Mouse (Mus musculus) embryonic facial prominence, embryonic 10.5 days (tissue): Measurements from ENCODE around the gene Olfr1183. TPM values are rescaled to one million over a fixed set of nuclear protein-coding genes. Genes with fewer than 3 reads are reported as not detected.
"Not testable (repeated sequence)": the region's sequence is repeated elsewhere in the genome, so short reads cannot be mapped to it uniquely, and the experiment has no call there.

Experiments used
- DNase-seq: peaks from one replicate; pipeline ENCODE4 v3.0.0-alpha.2; 2017; ENCODE audit warnings: low spot score
- H3K27ac ChIP-seq: fragments of 300-500 bp; sonication (generic); replicated peaks from 2 replicates; pipeline ENCODE4 v1.5.1; 2016; ENCODE audit warnings: mild to moderate bottlenecking
- H3K27me3 ChIP-seq: fragments of 300-500 bp; sonication (generic); replicated peaks from 2 replicates; pipeline ENCODE4 v1.6.1; 2016; ENCODE audit warnings: low read depth, mild to moderate bottlenecking; ENCODE audit not compliant: poor library complexity, severe bottlenecking
- H3K36me3 ChIP-seq: fragments of 300-500 bp; sonication (generic); replicated peaks from 2 replicates; pipeline ENCODE4 v1.6.1; 2016; ENCODE audit warnings: mild to moderate bottlenecking, moderate library complexity
- H3K4me1 ChIP-seq: fragments of 300-500 bp; sonication (generic); 2 replicates; pipeline ENCODE4 v1.6.1; 2016
- H3K4me3 ChIP-seq: fragments of 300-500 bp; sonication (generic); 2 replicates; pipeline ENCODE4 v1.5.1; 2016; ENCODE audit warnings: mild to moderate bottlenecking, moderate library complexity
- H3K9me3 ChIP-seq: fragments of 300-500 bp; sonication (generic); 2 replicates; pipeline ENCODE4 v1.6.1; 2016; ENCODE audit warnings: mild to moderate bottlenecking
- WGBS: fragments of 180-500 bp; shearing (Covaris S2); methylation state at CpG from one replicate; pipeline ENCODE4 v1.1.7; 2016; 5-methylcytosine and 5-hydroxymethylcytosine counted together
- polyA plus RNA-seq: library from polyadenylated mRNA; unstranded; fragments of >200 nt; fragmentation: Nextera tagmentation; extraction: Ambion mirVana; gene quantifications from 2 replicates; pipeline ENCODE4 v1.2.1, GENCODE M21; 2016

Olfr1183 gene
- not detected in 2 replicates for polyA plus RNA-seq

GRCm38 (mm10) chr2:88454567-88454966 is at the start of gene Olfr1183:
Gene Olfr1183, plus strand, starts transcription at chr2:88454867.
- not testable (repeated sequence) for H3K27ac ChIP-seq, H3K36me3 ChIP-seq, H3K9me3 ChIP-seq, H3K4me1 ChIP-seq, H3K4me3 ChIP-seq, DNase-seq, H3K27me3 ChIP-seq
- WGBS, result 77% methylated on average over 1 of the region's 1 CpGs

- Histone ChIP-seq H3K27me3 (no peaks in the 10 kb centered on the region), H3K36me3 (no peaks in the 10 kb centered on the region), H3K27ac (no peak within 1 kb of the TSS), H3K9me3 (no peaks in the 10 kb centered on the region), H3K4me3 (no peak within 1 kb of the TSS), H3K4me1 (no peaks in the 10 kb centered on the region)
- 83% methylated on average over 3 of the region's 3 CpGs for WGBS
- DNase-seq, result no peak
Measured at GRCm38 (mm10) chr2:88406353-88406752, 48.3 kb upstream of the Olfr1183 start, which contains the start of gene Olfr1179. Gene Olfr1179, minus strand, starts transcription at chr2:88406453.

- H3K27me3 ChIP-seq, result no peaks in the 10 kb centered on the region
- no peaks in the 10 kb centered on the region for H3K36me3 ChIP-seq
- H3K4me1 ChIP-seq, result no peaks in the 10 kb centered on the region
- DNase-seq, result no peak
- H3K27ac ChIP-seq, result no peak within 1 kb of the TSS
- 87% methylated on average over 2 of the region's 2 CpGs for WGBS
- no peak within 1 kb of the TSS for H3K4me3 ChIP-seq
- H3K9me3 ChIP-seq, result no peaks in the 10 kb centered on the region
Measured at GRCm38 (mm10) chr2:88419051-88419450, 35.6 kb upstream of the Olfr1183 start, which contains the start of gene Olfr1180. Gene Olfr1180, minus strand, starts transcription at chr2:88419151.

- no peak within 1 kb of the TSS for H3K4me3 ChIP-seq
- H3K27me3 ChIP-seq, result no peaks in the 10 kb centered on the region
- 89% methylated on average over 1 of the region's 1 CpGs for WGBS
- H3K36me3 ChIP-seq, result no peaks in the 10 kb centered on the region
- no peak for DNase-seq
- no peaks in the 10 kb centered on the region for H3K4me1 ChIP-seq
- no peaks in the 10 kb centered on the region for H3K9me3 ChIP-seq
- H3K27ac ChIP-seq, result no peak within 1 kb of the TSS
Measured at GRCm38 (mm10) chr2:88426071-88426470, 28.6 kb upstream of the Olfr1183 start, which contains the start of gene Olfr1181. Gene Olfr1181, minus strand, starts transcription at chr2:88426171.

- 98% methylated on average over 1 of the region's 1 CpGs for WGBS
- DNase-seq, result no peak
- H3K36me3 ChIP-seq, result no peaks in the 10 kb centered on the region
- no peaks in the 10 kb centered on the region for H3K9me3 ChIP-seq
- no peaks in the 10 kb centered on the region for H3K4me1 ChIP-seq
- H3K27ac ChIP-seq, result no peak within 1 kb of the TSS
- H3K4me3 ChIP-seq, result no peak within 1 kb of the TSS
- H3K27me3 ChIP-seq, result no peaks in the 10 kb centered on the region
Measured at GRCm38 (mm10) chr2:88449031-88449430, 5.6 kb upstream of the Olfr1183 start, which contains the start of gene Gm13757. Gene Gm13757, minus strand, starts transcription at chr2:88449131.

GRCm38 (mm10) chr2:88483298-88483697 is 28.6 kb downstream of the Olfr1183 start, which contains the start of gene Olfr1184:
Gene Olfr1184, plus strand, starts transcription at chr2:88483598.
- no peaks in the 10 kb centered on the region for H3K27me3 ChIP-seq
- no peaks in the 10 kb centered on the region for H3K36me3 ChIP-seq
- no peaks in the 10 kb centered on the region for H3K9me3 ChIP-seq
- H3K4me3 ChIP-seq, result no peak within 1 kb of the TSS
- no peak for DNase-seq
- H3K4me1 ChIP-seq, result no peaks in the 10 kb centered on the region
- WGBS, result 90% methylated on average over 2 of the region's 2 CpGs
- no peak within 1 kb of the TSS for H3K27ac ChIP-seq

GRCm38 (mm10) chr2:88493020-88493419 is 38.4 kb downstream of the Olfr1183 start, which contains the start of gene Olfr1185-ps1:
Gene Olfr1185-ps1, plus strand, starts transcription at chr2:88493320.
- Histone ChIP-seq H3K9me3 (no peaks in the 10 kb centered on the region), H3K27me3 (no peaks in the 10 kb centered on the region), H3K4me1 (no peaks in the 10 kb centered on the region), H3K36me3 (no peaks in the 10 kb centered on the region), H3K4me3 (no peak within 1 kb of the TSS), H3K27ac (no peak within 1 kb of the TSS)
- 76% methylated on average over 2 of the region's 2 CpGs for WGBS
- DNase-seq, result no peak

GRCm38 (mm10) chr2:88518251-88518650 is 63.6 kb downstream of the Olfr1183 start, which contains the start of gene Olfr1186:
Gene Olfr1186, plus strand, starts transcription at chr2:88518551.
- H3K27me3 ChIP-seq, result no peaks in the 10 kb centered on the region
- H3K36me3 ChIP-seq, result no peaks in the 10 kb centered on the region
- no peak within 1 kb of the TSS for H3K4me3 ChIP-seq
- 88% methylated on average over 2 of the region's 2 CpGs for WGBS
- H3K4me1 ChIP-seq, result no peaks in the 10 kb centered on the region
- DNase-seq, result no peak
- H3K9me3 ChIP-seq, result no peaks in the 10 kb centered on the region
- no peak within 1 kb of the TSS for H3K27ac ChIP-seq

Other genes with a start within 250 kb of the Olfr1183 start
- not detected in 2 replicates for gene Olfr1170, start 226.5 kb upstream of the Olfr1183 start, polyA plus RNA-seq
- gene Olfr1173, start 175.0 kb upstream of the Olfr1183 start, polyA plus RNA-seq, result not detected in 2 replicates
- not detected in 2 replicates for gene Olfr1174-ps, start 139.7 kb upstream of the Olfr1183 start, polyA plus RNA-seq
- gene Olfr1175-ps, start 127.7 kb upstream of the Olfr1183 start, polyA plus RNA-seq, result not detected in 2 replicates
- not detected in 2 replicates for gene Olfr1176, start 118.1 kb upstream of the Olfr1183 start, polyA plus RNA-seq
- gene Olfr1177-ps, start 108.4 kb upstream of the Olfr1183 start, polyA plus RNA-seq, result not detected in 2 replicates
- gene Olfr1178, start 67.8 kb upstream of the Olfr1183 start, polyA plus RNA-seq, result not detected in 2 replicates
- not detected in 2 replicates for gene Olfr1179, start 48.4 kb upstream of the Olfr1183 start, polyA plus RNA-seq
- not detected in 2 replicates for gene Olfr1180, start 35.7 kb upstream of the Olfr1183 start, polyA plus RNA-seq
- gene Olfr1181, start 28.7 kb upstream of the Olfr1183 start, polyA plus RNA-seq, result not detected in 2 replicates
- gene Gm13757, start 5.7 kb upstream of the Olfr1183 start, polyA plus RNA-seq, result not detected in 2 replicates
- not detected in 2 replicates for gene Olfr1184, start 28.7 kb downstream of the Olfr1183 start, polyA plus RNA-seq
- not detected in 2 replicates for gene Olfr1185-ps1, start 38.5 kb downstream of the Olfr1183 start, polyA plus RNA-seq
- not detected in 2 replicates for gene Olfr1186, start 63.7 kb downstream of the Olfr1183 start, polyA plus RNA-seq
- gene Olfr1188, start 102.1 kb downstream of the Olfr1183 start, polyA plus RNA-seq, result not detected in 2 replicates
- not detected in 2 replicates for gene Olfr1189, start 131.6 kb downstream of the Olfr1183 start, polyA plus RNA-seq
- not detected in 2 replicates for gene Olfr1191-ps1, start 185.7 kb downstream of the Olfr1183 start, polyA plus RNA-seq
- not detected in 2 replicates for gene Olfr1192-ps1, start 193.6 kb downstream of the Olfr1183 start, polyA plus RNA-seq
- gene Olfr1193, start 220.8 kb downstream of the Olfr1183 start, polyA plus RNA-seq, result not detected in 2 replicates
- not detected in 2 replicates for gene Olfr1195, start 234.3 kb downstream of the Olfr1183 start, polyA plus RNA-seq
- gene Olfr1196, start 249.7 kb downstream of the Olfr1183 start, polyA plus RNA-seq, result not detected in 2 replicates